Mouse (Mus musculus) testis, adult 2 months (tissue): ENCODE measurements around the gene Rps15. TPM values are rescaled to one million over a fixed set of nuclear protein-coding genes. Genes with fewer than 3 reads are reported as not detected.

Experiments
- H3K27ac ChIP-seq: fragments of 200-500 bp; 2 replicates; pipeline ENCODE4 v1.5.1; 2012; ENCODE audit warnings: low read depth, low read length; ENCODE audit not compliant: control insufficient read depth, insufficient read depth
- H3K27me3 ChIP-seq: fragments of 200-500 bp; 2 replicates; pipeline ENCODE4 v1.6.1; 2012; ENCODE audit warnings: mild to moderate bottlenecking, low read length, moderate library complexity; ENCODE audit not compliant: control insufficient read depth, insufficient read depth
- H3K36me3 ChIP-seq: fragments of 200-500 bp; 2 replicates; pipeline ENCODE4 v1.6.1; 2012; ENCODE audit warnings: mild to moderate bottlenecking, low read length; ENCODE audit not compliant: control insufficient read depth, insufficient read depth
- H3K4me1 ChIP-seq: fragments of 200-500 bp; 2 replicates; pipeline ENCODE4 v1.6.1; 2012; ENCODE audit warnings: low read length; ENCODE audit not compliant: control insufficient read depth, insufficient read depth
- H3K4me3 ChIP-seq: fragments of 200-500 bp; 2 replicates; pipeline ENCODE4 v1.5.1; 2012; ENCODE audit warnings: low read depth, mild to moderate bottlenecking, low read length, moderate library complexity, mixed read lengths; ENCODE audit not compliant: control insufficient read depth
- CTCF ChIP-seq: fragments of 200-500 bp; IDR thresholded peaks from 2 replicates; pipeline ENCODE4 v1.5.1; 2012; ENCODE audit warnings: low read depth, mild to moderate bottlenecking, inconsistent platforms, low read length, moderate library complexity; ENCODE audit not compliant: control insufficient read depth, insufficient read depth, insufficient replicate concordance
- POLR2A ChIP-seq: fragments of 200-500 bp; IDR thresholded peaks from 2 replicates; pipeline ENCODE4 v1.6.1; 2012; ENCODE audit warnings: low read depth, mild to moderate bottlenecking, inconsistent platforms, low read length, moderate library complexity; ENCODE audit not compliant: control insufficient read depth
- polyA plus RNA-seq: library from polyadenylated mRNA; depleted of rRNA; stranded (reverse); fragments of >200 nt; gene quantifications from 2 replicates; pipeline ENCODE4 v1.2.3, GENCODE M21; 2012

Rps15 gene
- polyA plus RNA-seq, 1 experiment, result 672 TPM

GRCm38 (mm10) chr10:80299301-80299700 is 7.0 kb downstream of the Rps15 start:
- no peaks in the 10 kb centered on the region for H3K27me3 ChIP-seq
- TF ChIP-seq CTCF (no peak), POLR2A (no peak)
- H3K4me3 ChIP-seq, result peak overlapping the region; percentile 5
- no peak overlapping the region for H3K27ac ChIP-seq
- peaks cover 17% of the 10 kb centered on the region for H3K4me1 ChIP-seq
- no peaks in the 10 kb centered on the region for H3K36me3 ChIP-seq

GRCm38 (mm10) chr10:80299824-80300223 is 7.6 kb downstream of the Rps15 start:
- Histone ChIP-seq H3K27ac (no peak overlapping the region), H3K4me3 (no peak overlapping the region), H3K36me3 (no peaks in the 10 kb centered on the region), H3K27me3 (no peaks in the 10 kb centered on the region), H3K4me1 (peaks cover 17% of the 10 kb centered on the region)
- TF ChIP-seq CTCF, result no peak
- TF ChIP-seq POLR2A, result no peak

GRCm38 (mm10) chr10:80300672-80301181 is 8.5 kb downstream of the Rps15 start:
- no peak overlapping the region for H3K4me3 ChIP-seq
- no peaks in the 10 kb centered on the region for H3K27me3 ChIP-seq
- peaks cover 14% of the 10 kb centered on the region for H3K4me1 ChIP-seq
- H3K27ac ChIP-seq, result no peak overlapping the region
- H3K36me3 ChIP-seq, result no peaks in the 10 kb centered on the region
- no peak for TF ChIP-seq POLR2A
- no peak for TF ChIP-seq CTCF

GRCm38 (mm10) chr10:80301256-80302081 is 9.2 kb downstream of the Rps15 start:
- H3K36me3 ChIP-seq, result no peaks in the 10 kb centered on the region
- peaks cover 10% of the 10 kb centered on the region for H3K4me1 ChIP-seq
- H3K27ac ChIP-seq, result no peak overlapping the region
- H3K4me3 ChIP-seq, result no peak overlapping the region
- no peaks in the 10 kb centered on the region for H3K27me3 ChIP-seq
- TF ChIP-seq CTCF (no peak), POLR2A (no peak)

GRCm38 (mm10) chr10:80302082-80302355 is 9.8 kb downstream of the Rps15 start:
- Histone ChIP-seq H3K27me3 (no peaks in the 10 kb centered on the region), H3K27ac (no peak overlapping the region), H3K4me3 (no peak overlapping the region), H3K36me3 (no peaks in the 10 kb centered on the region), H3K4me1 (peaks cover 10% of the 10 kb centered on the region)
- TF ChIP-seq POLR2A (no peak), CTCF (no peak)

GRCm38 (mm10) chr10:80302471-80302881 is 10.2 kb downstream of the Rps15 start:
- peaks cover 10% of the 10 kb centered on the region for H3K4me1 ChIP-seq
- TF ChIP-seq POLR2A (no peak), CTCF (no peak)
- H3K27me3 ChIP-seq, result no peaks in the 10 kb centered on the region
- no peak overlapping the region for H3K4me3 ChIP-seq
- H3K27ac ChIP-seq, result no peak overlapping the region
- no peaks in the 10 kb centered on the region for H3K36me3 ChIP-seq

- Histone ChIP-seq H3K4me3 (peak overlapping the region; percentile 33), H3K27ac (no peak overlapping the region), H3K27me3 (no peaks in the 10 kb centered on the region), H3K4me1 (peaks cover 3% of the 10 kb centered on the region), H3K36me3 (no peaks in the 10 kb centered on the region)
- TF ChIP-seq POLR2A (no peak), CTCF (no peak)
Observed at GRCm38 (mm10) chr10:80304458-80304857, 12.2 kb downstream of the Rps15 start.
